Mouse (Mus musculus): ENCODE measurements around the gene Gm49661. TPM values are rescaled to one million over a fixed set of nuclear protein-coding genes. Genes with fewer than 3 reads are reported as not detected.

The Gm49661 gene
- polyA plus RNA-seq, 1 experiment from 2014 or later, result not detected

- peaks cover 76% of the 10 kb centered on the region for H3K27me3 ChIP-seq
- peak overlapping the region; percentile 64 for H3K4me2 ChIP-seq
- no peak overlapping the region for H3K9ac ChIP-seq
- H3K36me3 ChIP-seq, result no peaks in the 10 kb centered on the region
- WGBS, result 22% methylated on average over 23 of the region's 23 CpGs
- H3K27ac ChIP-seq, result no peak overlapping the region
- ATAC-seq (ENCODE audit: borderline replicate concordance, extremely low read depth, low FRiP score, low TSS enrichment), result no peak
- peak overlapping the region; percentile 32 for H3K4me3 ChIP-seq
- H3K4me1 ChIP-seq, result peaks cover 12% of the 10 kb centered on the region
- H3K9me3 ChIP-seq, result no peaks in the 10 kb centered on the region
Measured at GRCm38 (mm10) chr8:84936041-84936961, 32.9 kb downstream of the Gm49661 start.

DNA sequence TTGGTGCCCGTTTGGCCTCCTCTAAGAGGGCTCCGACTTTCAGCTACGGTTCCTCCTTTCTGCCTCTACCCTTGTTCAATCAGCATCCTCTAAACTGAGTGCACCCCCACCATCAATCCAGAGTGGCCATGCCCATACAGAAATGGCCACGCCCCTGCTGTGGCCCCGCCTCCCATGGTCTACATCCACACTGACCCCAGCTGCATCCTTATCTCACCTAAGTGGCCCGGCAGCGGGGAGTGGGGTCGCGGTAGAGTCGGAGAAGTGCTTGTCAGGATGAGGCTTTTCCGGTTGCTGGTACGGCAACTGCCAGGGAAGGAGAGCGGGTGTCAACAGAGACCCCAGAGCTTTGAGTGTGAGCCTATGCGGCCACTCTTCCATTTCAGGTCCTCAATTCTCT, 33.7 kb downstream of the Gm49661 start:
- Histone ChIP-seq H3K4me3 (no peak overlapping the region), H3K36me3 (no peaks in the 10 kb centered on the region), H3K4me2 (no peak overlapping the region), H3K9ac (no peak overlapping the region), H3K4me1 (peaks cover 12% of the 10 kb centered on the region), H3K27me3 (peaks cover 80% of the 10 kb centered on the region), H3K9me3 (no peaks in the 10 kb centered on the region), H3K27ac (no peak overlapping the region)
- peak; percentile 48; the same call in 1 of the 2 replicates for ATAC-seq (ENCODE audit: borderline replicate concordance, extremely low read depth, low FRiP score, low TSS enrichment)
- 4% methylated on average over 14 of the region's 14 CpGs for WGBS

- under 1% methylated on average over 15 of the region's 15 CpGs for WGBS
- H3K4me2 ChIP-seq, result no peak overlapping the region
- peaks cover 86% of the 10 kb centered on the region for H3K27me3 ChIP-seq
- H3K4me1 ChIP-seq, result peaks cover 12% of the 10 kb centered on the region
- H3K9ac ChIP-seq, result no peak overlapping the region
- ATAC-seq (ENCODE audit: borderline replicate concordance, extremely low read depth, low FRiP score, low TSS enrichment), result no peak
- H3K27ac ChIP-seq, result no peak overlapping the region
- no peaks in the 10 kb centered on the region for H3K9me3 ChIP-seq
- H3K4me3 ChIP-seq, result no peak overlapping the region
- no peaks in the 10 kb centered on the region for H3K36me3 ChIP-seq
Measured at GRCm38 (mm10) chr8:84934860-84935259, 34.4 kb downstream of the Gm49661 start.

DNA sequence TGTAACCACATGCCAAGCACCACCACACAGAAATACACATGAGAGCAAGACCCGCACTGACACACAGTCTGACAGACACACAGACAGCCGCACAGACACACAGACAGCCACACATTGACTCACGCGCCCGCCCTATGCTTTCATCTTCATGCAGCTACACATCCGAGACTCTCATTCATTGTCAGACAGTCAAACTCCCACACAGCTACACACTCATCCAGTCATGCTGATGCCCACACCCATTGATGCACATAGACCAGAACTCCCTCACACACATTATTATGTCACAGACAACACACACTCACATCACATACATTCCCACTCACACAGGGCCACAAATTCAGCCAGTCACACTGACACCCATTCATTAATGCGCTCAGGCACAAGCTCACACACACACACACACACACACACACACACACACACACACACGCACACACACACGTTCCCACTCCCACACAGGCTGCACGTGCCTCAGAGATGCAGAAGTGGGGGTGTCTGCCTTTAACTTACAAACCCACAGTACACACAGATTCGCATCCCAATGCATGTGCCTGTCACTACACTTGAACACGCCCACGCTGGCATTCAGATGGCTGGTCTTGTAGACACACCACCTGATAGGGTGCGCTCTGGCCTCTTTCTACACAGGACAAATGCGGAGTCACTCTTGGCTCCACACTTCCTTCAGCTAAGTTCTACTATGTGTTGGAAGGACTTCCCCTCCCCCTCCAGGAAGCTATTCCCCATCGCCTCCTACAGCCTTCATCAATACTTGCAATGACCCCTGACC, 35.3 kb downstream of the Gm49661 start:
- H3K9me3 ChIP-seq, result no peaks in the 10 kb centered on the region
- no peaks in the 10 kb centered on the region for H3K36me3 ChIP-seq
- H3K4me2 ChIP-seq, result no peak overlapping the region
- H3K27me3 ChIP-seq, result peaks cover 89% of the 10 kb centered on the region
- H3K4me3 ChIP-seq, result no peak overlapping the region
- peaks cover 16% of the 10 kb centered on the region for H3K4me1 ChIP-seq
- no peak overlapping the region for H3K9ac ChIP-seq
- H3K27ac ChIP-seq, result no peak overlapping the region
- ATAC-seq (ENCODE audit: borderline replicate concordance, extremely low read depth, low FRiP score, low TSS enrichment), result no peak
- WGBS, result 76% methylated on average over 16 of the region's 16 CpGs

GRCm38 (mm10) chr8:84930582-84930981, 38.7 kb downstream of the Gm49661 start:
- Histone ChIP-seq H3K4me1 (peaks cover 11% of the 10 kb centered on the region; the same call in 1 of the 2 replicates), H3K9me3 (no peaks in the 10 kb centered on the region), H3K27me3 (peaks cover 60% of the 10 kb centered on the region), H3K4me2 (no peak overlapping the region), H3K9ac (no peak overlapping the region), H3K36me3 (no peaks in the 10 kb centered on the region), H3K27ac (no peak overlapping the region), H3K4me3 (no peak overlapping the region)
- ATAC-seq (ENCODE audit: borderline replicate concordance, extremely low read depth, low FRiP score, low TSS enrichment), result no peak
- WGBS, result 82% methylated on average over 13 of the region's 13 CpGs

DNA sequence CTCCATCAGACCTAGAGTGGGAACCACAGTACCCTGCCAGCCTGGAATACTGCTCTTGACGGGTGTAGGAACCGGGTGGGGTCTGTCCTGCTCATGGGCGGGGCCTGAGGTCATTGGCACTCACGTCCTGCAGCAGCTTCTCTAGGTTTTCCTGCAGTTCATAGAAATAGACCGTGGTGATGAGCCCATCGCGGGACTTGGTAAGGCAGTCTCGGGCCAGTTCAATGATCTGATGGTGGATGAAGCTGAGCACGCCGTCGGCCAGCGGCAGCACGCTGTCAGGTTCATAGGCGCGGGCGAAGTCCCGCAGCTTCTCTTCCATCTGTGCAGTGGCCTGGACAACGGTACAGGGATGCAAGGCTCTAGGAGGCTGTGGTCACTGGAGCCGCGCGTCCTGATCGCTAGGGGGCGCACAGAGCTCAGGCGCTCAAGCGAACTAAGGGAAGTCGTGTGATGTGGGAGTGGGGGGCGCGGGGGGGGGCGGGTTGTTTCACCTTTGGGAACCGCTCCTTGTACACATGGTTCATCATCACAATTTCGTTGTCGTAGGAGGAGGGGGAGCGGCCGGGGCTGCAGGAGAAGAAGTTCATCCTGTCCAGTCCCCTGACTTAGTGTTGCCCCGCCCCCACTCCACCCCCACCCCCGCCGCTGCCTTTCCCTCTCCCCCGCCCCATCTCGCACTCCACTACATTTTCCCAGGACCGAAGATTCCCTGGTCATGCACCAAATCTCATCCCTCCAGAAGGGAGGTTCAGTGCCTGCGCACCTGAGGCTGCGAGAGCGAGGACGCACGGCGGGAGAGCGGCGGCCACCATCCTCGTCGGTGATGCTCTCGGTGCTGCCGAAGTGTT, 40.6 kb downstream of the Gm49661 start:
- H3K27ac ChIP-seq, result no peak overlapping the region
- H3K4me3 ChIP-seq, result peak overlapping the region; percentile 32
- H3K4me1 ChIP-seq, result peaks cover 8% of the 10 kb centered on the region; the same call in 1 of the 2 replicates
- H3K36me3 ChIP-seq, result no peaks in the 10 kb centered on the region
- peak overlapping the region; percentile 69 for H3K4me2 ChIP-seq
- no peak overlapping the region for H3K9ac ChIP-seq
- peaks cover 44% of the 10 kb centered on the region for H3K27me3 ChIP-seq
- no peaks in the 10 kb centered on the region for H3K9me3 ChIP-seq
- ATAC-seq (ENCODE audit: borderline replicate concordance, extremely low read depth, low FRiP score, low TSS enrichment), result peak; percentile 58; the same call in 1 of the 2 replicates
- 2% methylated on average over 48 of the region's 52 CpGs for WGBS

GRCm38 (mm10) chr8:84927513-84927912, 41.7 kb downstream of the Gm49661 start:
- no peak overlapping the region for H3K4me2 ChIP-seq
- ATAC-seq (ENCODE audit: borderline replicate concordance, extremely low read depth, low FRiP score, low TSS enrichment), result no peak
- WGBS, result 61% methylated on average over 1 of the region's 1 CpGs
- no peaks in the 10 kb centered on the region for H3K9me3 ChIP-seq
- no peak overlapping the region for H3K4me3 ChIP-seq
- no peak overlapping the region for H3K27ac ChIP-seq
- H3K4me1 ChIP-seq, result peaks cover 8% of the 10 kb centered on the region; the same call in 1 of the 2 replicates
- no peak overlapping the region for H3K9ac ChIP-seq
- no peaks in the 10 kb centered on the region for H3K36me3 ChIP-seq
- peaks cover 45% of the 10 kb centered on the region for H3K27me3 ChIP-seq

DNA sequence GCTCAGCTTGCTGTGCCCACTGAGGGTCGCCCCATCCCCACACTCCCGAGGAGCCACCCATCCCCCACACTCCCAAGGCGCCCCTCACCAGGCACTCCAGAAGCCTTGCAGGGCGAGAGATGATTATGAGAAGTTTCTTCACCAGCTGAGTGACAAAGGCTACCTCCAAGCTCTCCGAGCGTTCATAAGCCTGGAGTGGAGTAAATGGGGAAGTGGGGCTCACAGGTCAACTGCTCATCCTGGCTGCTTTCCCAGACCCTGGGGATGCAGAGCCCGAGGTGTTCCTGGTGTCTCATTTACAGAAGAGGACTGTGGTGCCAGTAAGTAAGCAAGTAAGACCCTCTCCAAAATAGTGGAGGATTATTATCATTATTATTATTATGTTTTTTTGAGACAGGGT, 43.7 kb downstream of the Gm49661 start:
- Histone ChIP-seq H3K4me2 (no peak overlapping the region), H3K4me1 (peaks cover 8% of the 10 kb centered on the region; the same call in 1 of the 2 replicates), H3K9ac (no peak overlapping the region), H3K27me3 (peaks cover 30% of the 10 kb centered on the region), H3K36me3 (no peaks in the 10 kb centered on the region), H3K4me3 (no peak overlapping the region), H3K27ac (no peak overlapping the region), H3K9me3 (no peaks in the 10 kb centered on the region)
- no peak for ATAC-seq (ENCODE audit: borderline replicate concordance, extremely low read depth, low FRiP score, low TSS enrichment)
- WGBS, result 46% methylated on average over 7 of the region's 7 CpGs

DNA sequence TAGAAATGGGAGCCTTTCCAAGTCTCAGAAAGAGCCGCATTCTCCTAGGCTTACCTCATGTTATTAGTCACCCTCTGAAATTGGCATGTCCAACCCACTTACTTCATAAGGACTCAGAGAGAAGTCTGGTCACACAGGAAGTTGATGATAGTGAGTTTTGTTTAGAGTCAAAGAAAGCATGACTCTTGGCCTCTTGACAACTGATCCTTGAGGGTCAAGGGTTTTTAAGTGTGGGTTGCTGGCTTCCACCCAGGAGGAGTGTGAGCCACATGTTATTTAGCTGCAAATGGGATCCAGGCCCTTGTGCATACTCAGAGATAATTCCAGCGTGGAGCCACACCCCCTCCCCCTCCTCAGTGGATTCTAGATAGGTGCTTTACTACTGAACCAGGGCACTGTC, 47.6 kb downstream of the Gm49661 start:
- Histone ChIP-seq H3K4me2 (no peak overlapping the region), H3K9ac (no peak overlapping the region), H3K36me3 (no peaks in the 10 kb centered on the region; the same call in 1 of the 2 replicates), H3K4me1 (no peaks in the 10 kb centered on the region), H3K9me3 (no peaks in the 10 kb centered on the region), H3K27ac (no peak overlapping the region), H3K4me3 (no peak overlapping the region), H3K27me3 (peaks cover 31% of the 10 kb centered on the region)
- WGBS, result 55% methylated on average over 2 of the region's 2 CpGs
- ATAC-seq (ENCODE audit: borderline replicate concordance, extremely low read depth, low FRiP score, low TSS enrichment), result 0 out of 2 replicates have a peak, but pooled peaks have one; percentile 39

DNA sequence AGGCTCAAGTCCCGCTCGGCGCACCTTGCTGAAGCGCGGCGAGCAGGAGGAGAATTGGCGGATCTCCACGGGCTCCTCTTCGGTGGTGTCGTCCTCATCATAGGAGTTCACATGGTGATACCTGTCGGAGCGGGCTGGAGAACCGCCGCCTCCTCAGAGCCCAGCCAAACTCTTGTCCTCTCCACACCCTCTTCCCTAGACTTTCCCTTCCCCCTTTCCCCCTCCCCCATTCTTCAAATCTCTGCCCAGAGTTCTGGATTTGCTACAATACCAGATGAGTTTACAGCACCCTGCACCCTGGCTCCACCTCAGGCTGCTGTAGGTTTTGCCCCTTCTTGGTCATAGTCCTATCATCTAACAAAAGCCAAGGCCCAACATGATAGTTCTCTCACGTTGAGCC, 50.6 kb downstream of the Gm49661 start:
- no peaks in the 10 kb centered on the region; the same call in 1 of the 2 replicates for H3K36me3 ChIP-seq
- H3K27ac ChIP-seq, result no peak overlapping the region
- H3K9me3 ChIP-seq, result no peaks in the 10 kb centered on the region
- ATAC-seq (ENCODE audit: borderline replicate concordance, extremely low read depth, low FRiP score, low TSS enrichment), result no peak
- H3K4me2 ChIP-seq, result no peak overlapping the region
- WGBS, result 83% methylated on average over 15 of the region's 15 CpGs
- no peak overlapping the region for H3K4me3 ChIP-seq
- H3K9ac ChIP-seq, result no peak overlapping the region
- H3K27me3 ChIP-seq, result peaks cover 40% of the 10 kb centered on the region
- no peaks in the 10 kb centered on the region for H3K4me1 ChIP-seq

GRCm38 (mm10) chr8:84917781-84918180, 51.5 kb downstream of the Gm49661 start:
- Histone ChIP-seq H3K9me3 (no peaks in the 10 kb centered on the region), H3K4me2 (no peak overlapping the region), H3K4me3 (no peak overlapping the region), H3K9ac (no peak overlapping the region), H3K36me3 (no peaks in the 10 kb centered on the region; the same call in 1 of the 2 replicates), H3K4me1 (peaks cover 8% of the 10 kb centered on the region), H3K27ac (no peak overlapping the region), H3K27me3 (peaks cover 45% of the 10 kb centered on the region)
- ATAC-seq (ENCODE audit: borderline replicate concordance, extremely low read depth, low FRiP score, low TSS enrichment), result no peak
- 34% methylated on average over 20 of the region's 20 CpGs for WGBS

Measured in lung, embryonic 15.5 days (tissue).